Mouse (Mus musculus) granulocyte monocyte progenitor cell, adult 5-6 weeks (primary cell): ENCODE measurements around the gene Lsm14a. TPM values are rescaled to one million over a fixed set of nuclear protein-coding genes. Genes with fewer than 3 reads are reported as not detected.

Experiments
- ATAC-seq: replicated peaks from 2 replicates; pipeline ENCODE4 v1.8.0; 2016; ENCODE audit warnings: mild to moderate bottlenecking, moderate TSS enrichment, inconsistent platforms; ENCODE audit not compliant: poor library complexity, severe bottlenecking
- total RNA-seq, 2 experiments: library from RNA; stranded (forward) in 1 of 2; stranded (reverse) in 1 of 2; fragments of 200-712, 200-1000 nt in 1 of 2; fragments of >200 nt in 1 of 2; fragmentation: Nextera tagmentation in 1 of 2; gene quantifications; 2 replicates each; pipeline ENCODE4 v1.2.3; 2014 to 2017

The Lsm14a gene
- total RNA-seq, 2 experiments from 2014 or later, result 64.4 to 77.6 TPM

- no peak for ATAC-seq
These were observed 75.1 kb downstream of the Lsm14a start for GRCm38 (mm10) chr7:34317901-34318476.

- ATAC-seq, result peak; percentile 90
These were observed 79.7 kb downstream of the Lsm14a start, which contains the start of gene 4931406P16Rik for GRCm38 (mm10) chr7:34313443-34313875. Gene 4931406P16Rik (minus strand): TSS chr7:34313551.

- ATAC-seq, result peak; percentile 62
These were observed 80.2 kb downstream of the Lsm14a start for GRCm38 (mm10) chr7:34312786-34313442.

GRCm38 (mm10) chr7:34309186-34309764 lies 83.8 kb downstream of the Lsm14a start:
- no peak for ATAC-seq

- ATAC-seq, result no peak
These were observed 84.5 kb downstream of the Lsm14a start for GRCm38 (mm10) chr7:34308586-34308985.

GRCm38 (mm10) chr7:34305454-34305853 lies 87.7 kb downstream of the Lsm14a start:
- ATAC-seq, result no peak

- no peak for ATAC-seq
These were observed 90.5 kb downstream of the Lsm14a start for GRCm38 (mm10) chr7:34302651-34303050.

- peak; percentile 73 for ATAC-seq
These were observed 91.2 kb downstream of the Lsm14a start for GRCm38 (mm10) chr7:34301952-34302351.

GRCm38 (mm10) chr7:34298818-34299217 lies 94.3 kb downstream of the Lsm14a start:
- ATAC-seq, result no peak

- ATAC-seq, result no peak
These were observed 97.0 kb downstream of the Lsm14a start for GRCm38 (mm10) chr7:34296124-34296523.

Other genes starting within 250 kb of the Lsm14a start
- gene Uba2, start 223.7 kb downstream of the Lsm14a start, total RNA-seq (2014; fragmentation: Nextera tagmentation), result 150 and 160 TPM in 2 replicates
- gene Uba2, start 223.7 kb downstream of the Lsm14a start, total RNA-seq (2017), result 207 and 213 TPM in 2 replicates
- gene Pdcd2l, start 196.7 kb downstream of the Lsm14a start, total RNA-seq (2014; fragmentation: Nextera tagmentation), result 32.8 and 40.4 TPM in 2 replicates
- 18.3 and 39.8 TPM in 2 replicates for gene Pdcd2l, start 196.7 kb downstream of the Lsm14a start, total RNA-seq (2017)
- gene Gpi1, start 163.0 kb downstream of the Lsm14a start, total RNA-seq (2014; fragmentation: Nextera tagmentation), result 653 and 773 TPM in 2 replicates
- 606 and 815 TPM in 2 replicates for gene Gpi1, start 163.0 kb downstream of the Lsm14a start, total RNA-seq (2017)
- not detected in 2 replicates for gene Gm6096, start 142.3 kb downstream of the Lsm14a start, total RNA-seq (2014; fragmentation: Nextera tagmentation)
- gene Gm6096, start 142.3 kb downstream of the Lsm14a start, total RNA-seq (2017), result not detected in 2 replicates
- 7.2 and 10.5 TPM in 2 replicates for gene 4931406P16Rik, start 79.8 kb downstream of the Lsm14a start, total RNA-seq (2014; fragmentation: Nextera tagmentation)
- 9.2 and 12.5 TPM in 2 replicates for gene 4931406P16Rik, start 79.8 kb downstream of the Lsm14a start, total RNA-seq (2017)